8 mouse cellular contexts compared by ENCODE assay signal in the genomic region with DNA sequence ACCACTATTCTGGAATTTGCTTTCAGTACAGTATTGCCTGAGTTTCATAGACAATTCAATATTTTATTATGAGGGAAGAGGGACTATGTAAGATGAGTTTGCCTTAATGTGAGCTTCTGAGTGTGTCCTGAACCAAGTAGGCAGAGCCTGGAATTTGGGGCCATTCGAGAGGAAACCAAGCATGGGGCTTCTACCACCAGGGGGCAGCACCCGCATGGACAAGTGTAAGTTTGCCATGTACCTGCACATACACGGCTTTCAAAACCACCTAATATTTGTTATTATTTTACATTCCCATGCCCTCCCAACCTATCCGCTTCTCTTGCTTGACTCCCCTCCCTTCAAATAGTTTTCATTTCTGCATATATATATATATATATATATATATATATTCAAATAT. TPM values are rescaled to one million over a fixed set of nuclear protein-coding genes. Genes with fewer than 3 reads are reported as not detected.
DNase-seq lines count a peak whose midpoint lies in the region; ATAC-seq and TF ChIP-seq lines count a peak whose summit lies in the region.

No protein-coding gene starts in this region.

- no peak overlapping the region for H3K27ac ChIP-seq in heart, embryonic 11.5 days (ENCODE audit: low read depth, low read length)
- no peak overlapping the region for H3K27ac ChIP-seq in limb, embryonic 14.5 days (replicated peaks; ENCODE audit: low read depth, low read length)
- H3K27ac ChIP-seq in olfactory bulb, adult 2 months (ENCODE audit: insufficient read depth, low read depth, low read length), result no peak overlapping the region

- peak; percentile 43; the same call in 1 of the 2 replicates for TF ChIP-seq CTCF in olfactory bulb, adult 2 months (IDR thresholded peaks at IDR 0.05; ENCODE audit: insufficient read depth, low read depth, low read length)

- DNase-seq in heart, adult 18-20 months, result peak; percentile 66 to 93
- peak; percentile 61 for DNase-seq in cerebellum, adult 11-12 months
- DNase-seq in frontal cortex, adult 2 months (ENCODE audit: extremely low spot score in 1 of 2, low spot score in 1 of 2), result peak; percentile 18 to 91
- peak; percentile 86 for DNase-seq in kidney, adult 9 months
- peak; percentile 69 for DNase-seq in limb, embryonic 14.5 days (ENCODE audit: low spot score)
- DNase-seq in testis, postnatal 10 days (ENCODE audit: low spot score), result peak; percentile 97

- 0 out of 2 replicates have a peak, but pooled peaks cover 3% of the 10 kb centered on the region for H3K27me3 ChIP-seq in heart, embryonic 11.5 days (ENCODE audit: control insufficient read depth, insufficient read depth, low read length)
- no peaks in the 10 kb centered on the region for H3K27me3 ChIP-seq in limb, embryonic 14.5 days (ENCODE audit: control insufficient read depth, insufficient read depth, low read length)

- H3K9me3 ChIP-seq in heart, embryonic 11.5 days (replicated peaks; ENCODE audit: control insufficient read depth, low read length), result no peaks in the 10 kb centered on the region
- H3K9me3 ChIP-seq in limb, embryonic 14.5 days (ENCODE audit: control insufficient read depth, low read length), result no peaks in the 10 kb centered on the region

- TF ChIP-seq POLR2A in limb, embryonic 14.5 days (IDR thresholded peaks at IDR 0.05; ENCODE audit: borderline replicate concordance, extremely low read depth, insufficient read depth, insufficient read length), result no peak
- TF ChIP-seq POLR2A in olfactory bulb, adult 2 months (IDR thresholded peaks at IDR 0.05; ENCODE audit: insufficient read depth, low read depth, low read length), result no peak

- no peaks in the 10 kb centered on the region for H3K36me3 ChIP-seq in heart, embryonic 11.5 days (ENCODE audit: control insufficient read depth, insufficient read depth, low read length)
- H3K36me3 ChIP-seq in limb, embryonic 14.5 days (ENCODE audit: control insufficient read depth, insufficient read depth, low read length), result no peaks in the 10 kb centered on the region

- H3K4me1 ChIP-seq in heart, embryonic 11.5 days (ENCODE audit: control insufficient read depth, insufficient read depth, low read length), result no peaks in the 10 kb centered on the region
- H3K4me1 ChIP-seq in limb, embryonic 14.5 days (ENCODE audit: control insufficient read depth, insufficient read depth, low read length), result no peaks in the 10 kb centered on the region
- peaks cover 5% of the 10 kb centered on the region for H3K4me1 ChIP-seq in olfactory bulb, adult 2 months (ENCODE audit: control insufficient read depth, insufficient read depth, low read length)

- WGBS in heart, embryonic 11.5 days (ENCODE audit: insufficient replicate concordance), result 7% methylated on average over 4 of the region's 4 CpGs
- WGBS in limb, embryonic 14.5 days, result 6% methylated on average over 4 of the region's 4 CpGs
- WGBS in olfactory bulb, adult 2 months, result 4% methylated on average over 4 of the region's 4 CpGs

- ATAC-seq in heart, embryonic 11.5 days (replicated peaks; ENCODE audit: insufficient number of reproducible peaks, low FRiP score, low TSS enrichment), result no peak
- ATAC-seq in limb, embryonic 14.5 days (ENCODE audit: low FRiP score, low read depth), result 0 out of 2 replicates have a peak, but pooled peaks have one; percentile 26

- no peak overlapping the region for H3K4me2 ChIP-seq in heart, embryonic 11.5 days
- H3K4me2 ChIP-seq in limb, embryonic 14.5 days (replicated peaks; ENCODE audit: low read depth, low read length, severe bottlenecking), result no peak overlapping the region

- H3K4me3 ChIP-seq in heart, embryonic 11.5 days (ENCODE audit: low read depth, low read length), result no peak overlapping the region
- H3K4me3 ChIP-seq in limb, embryonic 14.5 days (replicated peaks; ENCODE audit: low read length), result no peak overlapping the region
- H3K4me3 ChIP-seq in olfactory bulb, adult 2 months (ENCODE audit: insufficient read depth, low read depth, low read length), result no peak overlapping the region

- H3K9ac ChIP-seq in heart, embryonic 11.5 days (ENCODE audit: low read depth, low read length), result no peak overlapping the region
- H3K9ac ChIP-seq in limb, embryonic 14.5 days (ENCODE audit: low read depth, low read length, severe bottlenecking), result no peak overlapping the region

RNA-seq across cellular contexts. Expression of a gene that starts 4.8 kb away (rescaled TPM):
- 1 to 10 TPM in 1 of 2 experiments, under 1 TPM in 1; 0.30 to 2.9 TPM for total RNA-seq in heart, adult 18-20 months (2021)
- 0.10 TPM in 1 of 2 replicates, not detected in the other for polyA plus RNA-seq in heart, embryonic 11.5 days (2014; fragmentation: Nextera tagmentation; extraction: Ambion mirVana)
- polyA plus RNA-seq in frontal cortex, adult 2 months (2012; rRNA removed), result 0.46 and 0.52 TPM in 2 replicates
- 0.13 and 0.18 TPM in 2 replicates for polyA plus RNA-seq in limb, embryonic 14.5 days (2012; rRNA removed)
- polyA plus RNA-seq in limb, embryonic 14.5 days (2014; fragmentation: Nextera tagmentation; extraction: Ambion mirVana), result 0.22 TPM in 1 of 2 replicates, not detected in the other
- not detected in 2 replicates for polyA plus RNA-seq in olfactory bulb, adult 2 months (2012; ENCODE audit: insufficient read depth, insufficient read length, low replicate concordance, missing spikeins)

RNA-seq across cellular contexts. Expression of a gene that starts 34.7 kb away (rescaled TPM):
- total RNA-seq in heart, adult 18-20 months (2021), result 10 to 100 TPM; 17.5 to 20.4 TPM
- polyA plus RNA-seq in heart, embryonic 11.5 days (2014; fragmentation: Nextera tagmentation; extraction: Ambion mirVana), result 5.3 and 6.2 TPM in 2 replicates
- 29.1 and 33.8 TPM in 2 replicates for polyA plus RNA-seq in frontal cortex, adult 2 months (2012; rRNA removed)
- 23.1 and 26.3 TPM in 2 replicates for polyA plus RNA-seq in limb, embryonic 14.5 days (2012; rRNA removed)
- 9.4 and 12.3 TPM in 2 replicates for polyA plus RNA-seq in limb, embryonic 14.5 days (2014; fragmentation: Nextera tagmentation; extraction: Ambion mirVana)
- polyA plus RNA-seq in olfactory bulb, adult 2 months (2012; ENCODE audit: insufficient read depth, insufficient read length, low replicate concordance, missing spikeins), result not detected in 2 replicates

Comparison
In these comparisons a context has a peak if more than half of its experiments do, and no peak if none do; other contexts are left out.
1. RNA of a gene that starts 4.8 kb away (polyA plus RNA-seq): not detected in olfactory bulb, adult 2 months; 0.46 to 0.52 TPM in frontal cortex, adult 2 months, 0.13 to 0.22 TPM in limb, embryonic 14.5 days and 0.10 TPM in heart, embryonic 11.5 days; every median in the first group is over 10 times any median in the second.
2. Peak in every context shown above with its lines, with median percentiles within 50 percentile points of each other: DNase-seq.